Mouse (Mus musculus) limb, embryonic 12.5 days (tissue): ENCODE data around the gene Tpcn2. TPM values are rescaled to one million over a fixed set of nuclear protein-coding genes. Genes with fewer than 3 reads are reported as not detected.

Source experiments
- ATAC-seq: fragments of 200-750 bp; cut with Nextera tagmentation; 2 replicates; pipeline ENCODE4 v1.8.0; 2017; ENCODE audit warnings: low read depth, moderate TSS enrichment; ENCODE audit not compliant: insufficient number of reproducible peaks, insufficient read depth, low FRiP score, low TSS enrichment
- H3K27ac ChIP-seq: fragments of 300-500 bp; sonication (generic); 2 replicates; pipeline ENCODE4 v1.5.1; 2016; ENCODE audit warnings: mild to moderate bottlenecking, moderate library complexity
- H3K27me3 ChIP-seq: fragments of 300-500 bp; sonication (generic); 2 replicates; pipeline ENCODE4 v1.6.1; 2016; ENCODE audit warnings: mild to moderate bottlenecking, moderate library complexity
- H3K36me3 ChIP-seq: fragments of 300-500 bp; sonication (generic); 2 replicates; pipeline ENCODE4 v1.6.1; 2016; ENCODE audit warnings: mild to moderate bottlenecking, moderate library complexity
- H3K4me1 ChIP-seq: fragments of 300-500 bp; sonication (generic); replicated peaks from 2 replicates; pipeline ENCODE4 v1.6.1; 2016
- H3K4me2 ChIP-seq: fragments of 300-500 bp; sonication (generic); 2 replicates; pipeline ENCODE4 v1.6.1; 2016; ENCODE audit warnings: mild to moderate bottlenecking, moderate library complexity
- H3K4me3 ChIP-seq: fragments of 300-500 bp; sonication (generic); replicated peaks from 2 replicates; pipeline ENCODE4 v1.5.1; 2016; ENCODE audit warnings: mild to moderate bottlenecking
- H3K9ac ChIP-seq: fragments of 300-500 bp; sonication (generic); replicated peaks from 2 replicates; pipeline ENCODE4 v1.6.1; 2016; ENCODE audit warnings: mild to moderate bottlenecking, moderate library complexity
- H3K9me3 ChIP-seq: fragments of 300-500 bp; sonication (generic); 2 replicates; pipeline ENCODE4 v1.6.1; 2016; ENCODE audit warnings: mild to moderate bottlenecking, moderate library complexity
- WGBS: fragments of 180-500 bp; shearing (Covaris S2); methylation state at CpG from one replicate; pipeline ENCODE4 v1.1.7; 2016; 5-methylcytosine and 5-hydroxymethylcytosine counted together
- polyA plus RNA-seq: library from polyadenylated mRNA; unstranded; fragments of >200 nt; fragmentation: Nextera tagmentation; extraction: Ambion mirVana; gene quantifications from 2 replicates; pipeline ENCODE4 v1.2.1, GENCODE M21; 2016

The Tpcn2 gene
- polyA plus RNA-seq, 1 experiment from 2014 or later, result 10.2 TPM

- no peak overlapping the region for H3K4me2 ChIP-seq
- no peak overlapping the region for H3K27ac ChIP-seq
- no peak overlapping the region for H3K4me3 ChIP-seq
- no peaks in the 10 kb centered on the region for H3K9me3 ChIP-seq
- whole genome bisulfite sequencing, result 61% methylated on average over 3 of the region's 3 CpGs
- peaks cover 22% of the 10 kb centered on the region for H3K4me1 ChIP-seq
- H3K36me3 ChIP-seq, result no peaks in the 10 kb centered on the region
- ATAC-seq, result no peak
- H3K9ac ChIP-seq, result no peak overlapping the region
- no peaks in the 10 kb centered on the region; the same call in none of the 2 replicates for H3K27me3 ChIP-seq
Observed at GRCm38 (mm10) chr7:145298666-145299490, 15.1 kb upstream of the Tpcn2 start.

- H3K4me3 ChIP-seq, result no peak overlapping the region
- no peaks in the 10 kb centered on the region for H3K9me3 ChIP-seq
- peaks cover 7% of the 10 kb centered on the region; the same call in 1 of the 2 replicates for H3K4me1 ChIP-seq
- H3K27ac ChIP-seq, result no peak overlapping the region
- ATAC-seq, result no peak
- no peaks in the 10 kb centered on the region for H3K36me3 ChIP-seq
- H3K4me2 ChIP-seq, result no peak overlapping the region
- H3K9ac ChIP-seq, result no peak overlapping the region
- 38% methylated on average over 6 of the region's 6 CpGs for WGBS
- no peaks in the 10 kb centered on the region; the same call in 1 of the 2 replicates for H3K27me3 ChIP-seq
Observed at GRCm38 (mm10) chr7:145293859-145294258, 10.0 kb upstream of the Tpcn2 start.

- no peak overlapping the region for H3K9ac ChIP-seq
- ATAC-seq, result no peak
- no peaks in the 10 kb centered on the region for H3K36me3 ChIP-seq
- 65% methylated on average over 2 of the region's 2 CpGs for WGBS
- H3K4me1 ChIP-seq, result peaks cover 9% of the 10 kb centered on the region; the same call in 1 of the 2 replicates
- no peak overlapping the region for H3K4me2 ChIP-seq
- H3K9me3 ChIP-seq, result no peaks in the 10 kb centered on the region
- no peak overlapping the region for H3K4me3 ChIP-seq
- H3K27me3 ChIP-seq, result no peaks in the 10 kb centered on the region; the same call in 1 of the 2 replicates
- no peak overlapping the region for H3K27ac ChIP-seq
Observed at GRCm38 (mm10) chr7:145292726-145293125, 8.9 kb upstream of the Tpcn2 start.

GRCm38 (mm10) chr7:145291847-145292246, 8.0 kb upstream of the Tpcn2 start:
- H3K9me3 ChIP-seq, result no peaks in the 10 kb centered on the region
- H3K9ac ChIP-seq, result no peak overlapping the region
- peaks cover 9% of the 10 kb centered on the region; the same call in 1 of the 2 replicates for H3K4me1 ChIP-seq
- 100% methylated on average over 2 of the region's 2 CpGs for WGBS
- no peak overlapping the region for H3K4me2 ChIP-seq
- no peak overlapping the region for H3K4me3 ChIP-seq
- no peaks in the 10 kb centered on the region for H3K36me3 ChIP-seq
- no peaks in the 10 kb centered on the region for H3K27me3 ChIP-seq
- no peak overlapping the region for H3K27ac ChIP-seq
- ATAC-seq, result no peak

GRCm38 (mm10) chr7:145289302-145289701, 5.5 kb upstream of the Tpcn2 start:
- H3K4me2 ChIP-seq, result no peak overlapping the region
- peaks cover 9% of the 10 kb centered on the region; the same call in 1 of the 2 replicates for H3K4me1 ChIP-seq
- H3K27me3 ChIP-seq, result no peaks in the 10 kb centered on the region
- H3K27ac ChIP-seq, result no peak overlapping the region
- no peak for ATAC-seq
- no peaks in the 10 kb centered on the region for H3K36me3 ChIP-seq
- 25% methylated on average over 5 of the region's 5 CpGs for WGBS
- no peak overlapping the region for H3K9ac ChIP-seq
- H3K4me3 ChIP-seq, result no peak overlapping the region
- no peaks in the 10 kb centered on the region for H3K9me3 ChIP-seq

- Histone ChIP-seq H3K4me2 (no peak overlapping the region), H3K9ac (no peak overlapping the region), H3K9me3 (no peaks in the 10 kb centered on the region), H3K27me3 (no peaks in the 10 kb centered on the region), H3K4me1 (peaks cover 24% of the 10 kb centered on the region), H3K36me3 (no peaks in the 10 kb centered on the region), H3K27ac (no peak overlapping the region), H3K4me3 (no peak overlapping the region)
- 82% methylated on average over 6 of the region's 6 CpGs for WGBS
- ATAC-seq, result no peak
Observed at GRCm38 (mm10) chr7:145287410-145287809, 3.6 kb upstream of the Tpcn2 start.

GRCm38 (mm10) chr7:145285476-145285875, 1.7 kb upstream of the Tpcn2 start:
- Histone ChIP-seq H3K36me3 (no peaks in the 10 kb centered on the region), H3K9me3 (no peaks in the 10 kb centered on the region), H3K4me1 (peaks cover 36% of the 10 kb centered on the region), H3K27ac (no peak overlapping the region), H3K27me3 (no peaks in the 10 kb centered on the region), H3K9ac (no peak overlapping the region), H3K4me3 (no peak overlapping the region), H3K4me2 (no peak overlapping the region)
- 85% methylated on average over 4 of the region's 4 CpGs for WGBS
- no peak for ATAC-seq

- no peaks in the 10 kb centered on the region for H3K9me3 ChIP-seq
- H3K36me3 ChIP-seq, result peaks cover 10% of the 10 kb centered on the region
- peak overlapping the region; percentile 71 for H3K9ac ChIP-seq
- H3K4me2 ChIP-seq, result peak overlapping the region; percentile 82
- 68% methylated on average over 3 of the region's 3 CpGs for WGBS
- no peak for ATAC-seq
- H3K27ac ChIP-seq, result no peak overlapping the region
- peaks cover 33% of the 10 kb centered on the region for H3K4me1 ChIP-seq
- H3K27me3 ChIP-seq, result no peaks in the 10 kb centered on the region
- peak overlapping the region; percentile 58 for H3K4me3 ChIP-seq
Observed at GRCm38 (mm10) chr7:145284293-145284692, 482 bp upstream of the Tpcn2 start.

GRCm38 (mm10) chr7:145283041-145283440, 770 bp downstream of the Tpcn2 start:
- no peaks in the 10 kb centered on the region for H3K27me3 ChIP-seq
- H3K9me3 ChIP-seq, result no peaks in the 10 kb centered on the region
- peak overlapping the region; percentile 82 for H3K4me2 ChIP-seq
- H3K4me1 ChIP-seq, result peaks cover 27% of the 10 kb centered on the region
- peak overlapping the region; percentile 58 for H3K4me3 ChIP-seq
- H3K27ac ChIP-seq, result 0 out of 2 replicates have a peak overlapping the region, but pooled peaks have one; percentile 35
- peaks cover 22% of the 10 kb centered on the region for H3K36me3 ChIP-seq
- peak overlapping the region; percentile 71 for H3K9ac ChIP-seq
- 44% methylated on average over 4 of the region's 4 CpGs for WGBS
- ATAC-seq, result no peak

GRCm38 (mm10) chr7:145281396-145281795, 2.4 kb downstream of the Tpcn2 start:
- Histone ChIP-seq H3K9ac (no peak overlapping the region), H3K4me2 (no peak overlapping the region), H3K27me3 (no peaks in the 10 kb centered on the region), H3K4me3 (no peak overlapping the region), H3K4me1 (peaks cover 27% of the 10 kb centered on the region), H3K27ac (no peak overlapping the region), H3K9me3 (no peaks in the 10 kb centered on the region), H3K36me3 (peaks cover 37% of the 10 kb centered on the region)
- 85% methylated on average over 4 of the region's 4 CpGs for WGBS
- no peak for ATAC-seq

- Histone ChIP-seq H3K4me1 (no peaks in the 10 kb centered on the region), H3K27ac (no peak overlapping the region), H3K27me3 (no peaks in the 10 kb centered on the region), H3K4me3 (no peak overlapping the region), H3K9me3 (no peaks in the 10 kb centered on the region), H3K9ac (no peak overlapping the region), H3K4me2 (no peak overlapping the region), H3K36me3 (peaks cover 94% of the 10 kb centered on the region)
- no peak for ATAC-seq
- WGBS, result 90% methylated on average over 3 of the region's 3 CpGs
Observed at GRCm38 (mm10) chr7:145275488-145275887, 8.3 kb downstream of the Tpcn2 start.
